Mouse (Mus musculus): ENCODE measurements around the gene Eml3. TPM values are rescaled to one million over a fixed set of nuclear protein-coding genes. Genes with fewer than 3 reads are reported as not detected.

Gene Eml3
- polyA plus RNA-seq, 1 experiment from 2014 or later: 7.8 TPM

DNA sequence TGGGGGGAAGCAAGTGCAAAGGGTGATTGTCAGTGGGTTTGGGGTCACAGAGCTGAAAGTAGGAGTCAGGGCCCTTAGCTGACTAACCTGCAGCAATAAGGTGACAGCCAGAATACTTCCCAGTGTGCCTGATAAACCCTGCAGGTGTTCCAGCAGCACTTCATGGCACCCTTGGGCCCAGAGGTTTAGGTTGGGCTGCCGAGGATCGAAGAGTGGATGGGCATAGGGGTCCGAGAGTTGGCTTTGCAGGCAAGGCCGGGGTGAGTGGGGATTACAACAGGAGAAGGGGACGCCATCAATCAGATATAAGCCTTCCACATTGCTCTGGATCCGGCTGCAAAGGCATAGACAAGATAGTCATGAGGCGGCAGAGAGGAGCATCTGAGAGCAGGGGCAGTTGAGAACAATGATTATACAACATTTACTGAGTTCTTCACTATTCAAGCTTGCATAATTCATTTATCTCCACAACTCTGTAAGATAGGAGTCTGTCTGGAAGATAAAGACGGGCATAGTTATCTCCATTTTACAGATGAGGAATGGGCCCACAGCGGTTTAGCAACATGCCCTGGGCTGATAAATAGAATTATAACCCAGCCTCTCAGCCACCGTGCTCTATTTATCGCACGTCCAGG, 1.3 kb upstream of the Eml3 start:
- 90% methylated on average over 12 of the region's 12 CpGs for WGBS
- no peak overlapping the region for H3K9ac ChIP-seq (ENCODE audit: low read depth, low read length)
- no peak for ATAC-seq (ENCODE audit: low FRiP score)
- no peak overlapping the region for H3K4me3 ChIP-seq (ENCODE audit: low read depth, low read length)
- no peak overlapping the region for H3K27ac ChIP-seq (ENCODE audit: low read depth, low read length)
- no peaks in the 10 kb centered on the region for H3K9me3 ChIP-seq (ENCODE audit: control insufficient read depth, low read length)
- no peaks in the 10 kb centered on the region for H3K27me3 ChIP-seq (ENCODE audit: control insufficient read depth, insufficient read depth, low read length)
- H3K4me2 ChIP-seq (replicated peaks; ENCODE audit: low read depth, low read length): no peak overlapping the region
- no peak for DNase-seq (ENCODE audit: low spot score)
- H3K4me1 ChIP-seq (replicated peaks; ENCODE audit: control insufficient read depth, insufficient read depth, low read length): no peaks in the 10 kb centered on the region
- no peaks in the 10 kb centered on the region for H3K36me3 ChIP-seq (ENCODE audit: control insufficient read depth, insufficient read depth, low read length)

GRCm38 (mm10) chr19:8928689-8929223, 596 bp upstream of the Eml3 start:
- Histone ChIP-seq H3K4me3 (ENCODE audit: low read depth, low read length) (peak overlapping the region; percentile 48), H3K27me3 (ENCODE audit: control insufficient read depth, insufficient read depth, low read length) (no peaks in the 10 kb centered on the region), H3K4me1 (replicated peaks; ENCODE audit: control insufficient read depth, insufficient read depth, low read length) (no peaks in the 10 kb centered on the region), H3K9me3 (ENCODE audit: control insufficient read depth, low read length) (no peaks in the 10 kb centered on the region), H3K27ac (ENCODE audit: low read depth, low read length) (no peak overlapping the region), H3K36me3 (ENCODE audit: control insufficient read depth, insufficient read depth, low read length) (no peaks in the 10 kb centered on the region), H3K4me2 (replicated peaks; ENCODE audit: low read depth, low read length) (peak overlapping the region; percentile 70), H3K9ac (ENCODE audit: low read depth, low read length) (peak overlapping the region; percentile 64; the same call in 1 of the 2 replicates)
- DNase-seq (ENCODE audit: low spot score) (no peak), ATAC-seq (ENCODE audit: low FRiP score) (peak; percentile 34)
- 16% methylated on average over 16 of the region's 16 CpGs for WGBS

GRCm38 (mm10) chr19:8930117-8930516, 765 bp downstream of the Eml3 start:
- no peaks in the 10 kb centered on the region for H3K9me3 ChIP-seq (ENCODE audit: control insufficient read depth, low read length)
- WGBS: 19% methylated on average over 11 of the region's 11 CpGs
- H3K27ac ChIP-seq (ENCODE audit: low read depth, low read length): no peak overlapping the region
- H3K4me2 ChIP-seq (replicated peaks; ENCODE audit: low read depth, low read length): peak overlapping the region; percentile 70
- H3K4me1 ChIP-seq (replicated peaks; ENCODE audit: control insufficient read depth, insufficient read depth, low read length): no peaks in the 10 kb centered on the region
- no peaks in the 10 kb centered on the region for H3K27me3 ChIP-seq (ENCODE audit: control insufficient read depth, insufficient read depth, low read length)
- peak overlapping the region; percentile 48 for H3K4me3 ChIP-seq (ENCODE audit: low read depth, low read length)
- peak overlapping the region; percentile 64 for H3K9ac ChIP-seq (ENCODE audit: low read depth, low read length)
- DNase-seq (ENCODE audit: low spot score): no peak
- peak; percentile 17; the same call in 1 of the 2 replicates for ATAC-seq (ENCODE audit: low FRiP score)
- H3K36me3 ChIP-seq (ENCODE audit: control insufficient read depth, insufficient read depth, low read length): no peaks in the 10 kb centered on the region

- 90% methylated on average over 7 of the region's 7 CpGs for WGBS
- Histone ChIP-seq H3K36me3 (ENCODE audit: control insufficient read depth, insufficient read depth, low read length) (no peaks in the 10 kb centered on the region), H3K27ac (ENCODE audit: low read depth, low read length) (no peak overlapping the region), H3K27me3 (ENCODE audit: control insufficient read depth, insufficient read depth, low read length) (no peaks in the 10 kb centered on the region), H3K4me1 (replicated peaks; ENCODE audit: control insufficient read depth, insufficient read depth, low read length) (no peaks in the 10 kb centered on the region), H3K9ac (ENCODE audit: low read depth, low read length) (no peak overlapping the region; the same call in 1 of the 2 replicates), H3K9me3 (ENCODE audit: control insufficient read depth, low read length) (no peaks in the 10 kb centered on the region), H3K4me2 (replicated peaks; ENCODE audit: low read depth, low read length) (no peak overlapping the region), H3K4me3 (ENCODE audit: low read depth, low read length) (no peak overlapping the region)
- no peak for ATAC-seq (ENCODE audit: low FRiP score)
- DNase-seq (ENCODE audit: low spot score): no peak
Measured at GRCm38 (mm10) chr19:8930771-8931170, 1.4 kb downstream of the Eml3 start.

GRCm38 (mm10) chr19:8936736-8937135, 7.4 kb downstream of the Eml3 start:
- Histone ChIP-seq H3K27ac (ENCODE audit: low read depth, low read length) (no peak overlapping the region), H3K4me2 (replicated peaks; ENCODE audit: low read depth, low read length) (no peak overlapping the region), H3K4me1 (replicated peaks; ENCODE audit: control insufficient read depth, insufficient read depth, low read length) (peaks cover 6% of the 10 kb centered on the region; the same call in 1 of the 2 replicates), H3K27me3 (ENCODE audit: control insufficient read depth, insufficient read depth, low read length) (no peaks in the 10 kb centered on the region), H3K36me3 (ENCODE audit: control insufficient read depth, insufficient read depth, low read length) (no peaks in the 10 kb centered on the region), H3K4me3 (ENCODE audit: low read depth, low read length) (no peak overlapping the region), H3K9ac (ENCODE audit: low read depth, low read length) (no peak overlapping the region), H3K9me3 (ENCODE audit: control insufficient read depth, low read length) (no peaks in the 10 kb centered on the region)
- DNase-seq (ENCODE audit: low spot score) (no peak), ATAC-seq (ENCODE audit: low FRiP score) (no peak)
- WGBS: 96% methylated on average over 2 of the region's 2 CpGs

DNA sequence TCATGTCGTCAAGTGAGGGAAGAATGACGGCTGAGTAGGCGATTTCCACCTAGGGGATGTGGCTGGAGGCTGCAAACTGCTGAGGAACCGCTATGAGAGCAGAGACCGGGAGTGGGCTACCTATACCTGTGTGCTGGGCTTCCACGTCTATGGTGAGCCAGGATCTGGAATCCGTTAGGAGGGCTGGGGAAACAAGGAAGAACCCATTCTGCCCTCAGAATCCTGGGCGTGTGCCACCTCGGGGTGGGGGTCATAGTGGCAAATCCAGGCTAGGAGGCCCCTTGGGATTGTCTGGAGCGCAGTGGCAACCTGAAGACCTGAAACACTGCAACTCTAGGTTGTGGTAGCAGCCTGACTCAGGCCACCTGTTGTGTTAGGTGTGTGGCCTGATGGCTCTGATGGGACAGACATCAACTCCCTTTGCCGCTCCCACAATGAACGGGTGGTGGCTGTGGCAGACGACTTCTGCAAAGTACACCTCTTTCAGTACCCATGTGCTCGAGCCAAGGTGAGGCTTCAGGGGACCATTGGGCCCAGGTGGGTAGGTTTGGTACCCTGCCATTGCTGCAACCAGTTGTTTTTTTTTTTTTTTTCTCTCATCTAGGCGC, 11.3 kb downstream of the Eml3 start:
- H3K4me3 ChIP-seq (ENCODE audit: low read depth, low read length): peak overlapping the region; percentile 97
- ATAC-seq (ENCODE audit: low FRiP score): no peak

DNA sequence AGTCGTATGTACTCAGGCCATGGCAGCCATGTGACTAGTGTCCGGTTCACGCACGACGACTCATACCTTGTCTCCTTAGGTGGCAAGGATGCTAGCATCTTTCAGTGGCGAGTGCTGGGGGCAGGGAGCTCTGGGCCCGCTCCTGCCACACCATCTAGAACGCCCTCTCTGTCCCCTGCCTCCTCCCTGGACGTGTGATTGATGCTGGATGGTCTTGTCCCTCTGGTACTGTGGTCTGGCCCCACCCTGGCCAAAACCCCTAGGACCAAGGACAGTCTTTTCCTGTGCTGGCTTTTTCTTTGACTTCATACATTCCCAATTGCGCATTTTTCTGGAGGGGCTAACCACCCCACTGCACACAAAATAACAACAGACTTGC, 11.8 kb downstream of the Eml3 start:
- Histone ChIP-seq H3K27ac (ENCODE audit: low read depth, low read length) (peak overlapping the region; percentile 98), H3K9me3 (ENCODE audit: control insufficient read depth, low read length) (no peaks in the 10 kb centered on the region), H3K9ac (ENCODE audit: low read depth, low read length) (peak overlapping the region; percentile 100), H3K4me3 (ENCODE audit: low read depth, low read length) (peak overlapping the region; percentile 97), H3K36me3 (ENCODE audit: control insufficient read depth, insufficient read depth, low read length) (0 out of 2 replicates have a peak, but pooled peaks cover under 1% of the 10 kb centered on the region), H3K4me1 (replicated peaks; ENCODE audit: control insufficient read depth, insufficient read depth, low read length) (peaks cover 13% of the 10 kb centered on the region), H3K4me2 (replicated peaks; ENCODE audit: low read depth, low read length) (peak overlapping the region; percentile 64), H3K27me3 (ENCODE audit: control insufficient read depth, insufficient read depth, low read length) (no peaks in the 10 kb centered on the region)
- no peak for DNase-seq (ENCODE audit: low spot score)
- peak; percentile 55 for ATAC-seq (ENCODE audit: low FRiP score)
- 32% methylated on average over 10 of the region's 10 CpGs for WGBS

More for the DNA sequence above, 11.3 kb downstream of the Eml3 start:
- no peak for DNase-seq (ENCODE audit: low spot score)
- H3K36me3 ChIP-seq (ENCODE audit: control insufficient read depth, insufficient read depth, low read length): no peaks in the 10 kb centered on the region
- H3K4me2 ChIP-seq (replicated peaks; ENCODE audit: low read depth, low read length): no peak overlapping the region; the same call in 1 of the 2 replicates
- peaks cover 13% of the 10 kb centered on the region for H3K4me1 ChIP-seq (replicated peaks; ENCODE audit: control insufficient read depth, insufficient read depth, low read length)
- H3K9ac ChIP-seq (ENCODE audit: low read depth, low read length): no peak overlapping the region
- peak overlapping the region; percentile 98; the same call in 1 of the 2 replicates for H3K27ac ChIP-seq (ENCODE audit: low read depth, low read length)
- H3K9me3 ChIP-seq (ENCODE audit: control insufficient read depth, low read length): no peaks in the 10 kb centered on the region
- WGBS: 80% methylated on average over 15 of the region's 15 CpGs
- no peaks in the 10 kb centered on the region for H3K27me3 ChIP-seq (ENCODE audit: control insufficient read depth, insufficient read depth, low read length)

DNA sequence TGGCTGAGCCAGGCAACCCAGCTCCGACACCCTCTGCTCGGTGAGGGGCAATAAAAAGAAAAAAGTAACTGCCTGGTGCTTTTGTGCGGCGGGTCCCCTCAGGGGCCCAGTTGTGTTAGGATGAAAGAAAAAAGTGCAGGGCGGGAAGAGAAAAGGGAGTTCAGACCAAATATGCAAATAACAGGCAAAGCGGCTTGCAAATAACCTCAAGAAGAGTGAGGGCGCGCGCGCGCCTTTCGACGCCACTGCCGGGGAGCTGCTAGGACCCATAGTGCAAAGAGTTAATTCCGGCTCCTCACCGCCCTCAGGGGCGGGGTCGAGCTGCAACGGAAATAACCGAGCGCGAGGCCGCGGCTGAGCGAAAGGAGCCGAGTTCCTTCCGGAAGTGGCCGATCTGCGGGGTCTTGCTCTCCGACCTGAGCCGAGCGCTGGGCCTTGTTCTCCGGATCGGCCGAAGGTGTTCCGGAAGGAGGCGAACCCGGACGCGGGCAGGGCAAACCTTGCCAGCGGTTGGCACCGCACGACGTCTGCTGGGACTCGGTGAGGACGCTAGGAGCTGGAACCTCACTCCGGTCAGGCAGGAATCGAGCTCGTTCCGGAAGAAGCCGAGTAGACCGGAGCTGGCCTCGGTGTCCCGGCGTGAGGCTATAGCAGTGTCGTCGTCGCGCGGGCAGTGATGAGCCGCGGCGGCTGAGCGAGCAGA, 12.3 kb downstream of the Eml3 start, which contains the start of gene Mta2:
Mta2 (plus strand) TSS at position 361 of the 703 bp plus-strand sequence.
- Histone ChIP-seq H3K36me3 (ENCODE audit: control insufficient read depth, insufficient read depth, low read length) (0 out of 2 replicates have a peak, but pooled peaks cover 2% of the 10 kb centered on the region), H3K4me2 (replicated peaks; ENCODE audit: low read depth, low read length) (peak within 1 kb of the TSS; percentile 64), H3K27me3 (ENCODE audit: control insufficient read depth, insufficient read depth, low read length) (no peaks in the 10 kb centered on the region), H3K4me3 (ENCODE audit: low read depth, low read length) (peak within 1 kb of the TSS; percentile 97), H3K27ac (ENCODE audit: low read depth, low read length) (peak within 1 kb of the TSS; percentile 98), H3K9ac (ENCODE audit: low read depth, low read length) (peak within 1 kb of the TSS; percentile 100), H3K4me1 (replicated peaks; ENCODE audit: control insufficient read depth, insufficient read depth, low read length) (peaks cover 13% of the 10 kb centered on the region), H3K9me3 (ENCODE audit: control insufficient read depth, low read length) (no peaks in the 10 kb centered on the region)
- WGBS: under 1% methylated on average over 64 of the region's 64 CpGs
- peak; percentile 97 for ATAC-seq (ENCODE audit: low FRiP score)
- DNase-seq (ENCODE audit: low spot score): peak; percentile 98

All from hindbrain, embryonic 11.5 days (tissue).